Mouse (Mus musculus) lung, embryonic 16.5 days (tissue): ENCODE results near the gene Hibch. TPM values are rescaled to one million over a fixed set of nuclear protein-coding genes. Genes with fewer than 3 reads are reported as not detected.

Source experiments
- ATAC-seq: fragments of 200-750 bp; cut with Nextera tagmentation; 2 replicates; pipeline ENCODE4 v1.8.0; 2017; ENCODE audit warnings: low read depth, mild to moderate bottlenecking, moderate library complexity
- H3K27ac ChIP-seq: fragments of 300-500 bp; sonication (generic); 2 replicates; pipeline ENCODE4 v1.5.1; 2014; ENCODE audit warnings: mild to moderate bottlenecking, control low read depth, low read length
- H3K27me3 ChIP-seq: fragments of 300-500 bp; sonication (generic); 2 replicates; pipeline ENCODE4 v1.6.1; 2014; ENCODE audit warnings: low read depth, low read length, mixed read lengths; ENCODE audit not compliant: control insufficient read depth, insufficient read depth
- H3K36me3 ChIP-seq: fragments of 300-500 bp; sonication (generic); 2 replicates; pipeline ENCODE4 v1.6.1; 2014; ENCODE audit warnings: low read length; ENCODE audit not compliant: control insufficient read depth, insufficient read depth
- H3K4me1 ChIP-seq: fragments of 300-500 bp; sonication (generic); replicated peaks from 2 replicates; pipeline ENCODE4 v1.6.1; 2014; ENCODE audit warnings: low read length, mixed read lengths; ENCODE audit not compliant: control insufficient read depth, insufficient read depth
- H3K4me2 ChIP-seq: fragments of 300-500 bp; sonication (generic); 2 replicates; pipeline ENCODE4 v1.6.1; 2014; ENCODE audit warnings: low read depth, low read length, control low read depth
- H3K4me3 ChIP-seq: fragments of 300-500 bp; sonication (generic); 2 replicates; pipeline ENCODE4 v1.5.1; 2014; ENCODE audit warnings: mild to moderate bottlenecking, low read length, control low read depth
- H3K9ac ChIP-seq: fragments of 300-500 bp; sonication (generic); 2 replicates; pipeline ENCODE4 v1.6.1; 2014; ENCODE audit warnings: low read length, control low read depth
- H3K9me3 ChIP-seq: fragments of 300-500 bp; sonication (generic); 2 replicates; pipeline ENCODE4 v1.6.1; 2016; ENCODE audit warnings: low read length; ENCODE audit not compliant: control insufficient read depth
- WGBS: fragments of 180-500 bp; shearing (Covaris S2); extraction: QIAGEN DNeasy Blood & Tissue Kit; methylation state at CpG from one replicate; pipeline ENCODE4 v1.1.7; 2014; 5-methylcytosine and 5-hydroxymethylcytosine counted together
- polyA plus RNA-seq: library from polyadenylated mRNA; unstranded; fragments of >200 nt; fragmentation: Nextera tagmentation; extraction: Ambion mirVana; gene quantifications from 2 replicates; pipeline ENCODE4 v1.2.1, GENCODE M21; 2015

Gene Hibch
- polyA plus RNA-seq, 1 experiment from 2014 or later = 20.8 TPM

- no peak overlapping the region for H3K4me2 ChIP-seq
- no peaks in the 10 kb centered on the region for H3K4me1 ChIP-seq
- H3K27me3 ChIP-seq = no peaks in the 10 kb centered on the region
- ATAC-seq = no peak
- H3K9me3 ChIP-seq = no peaks in the 10 kb centered on the region
- H3K27ac ChIP-seq = no peak overlapping the region
- no peak overlapping the region for H3K9ac ChIP-seq
- H3K36me3 ChIP-seq = no peaks in the 10 kb centered on the region
- WGBS = 81% methylated on average over 2 of the region's 2 CpGs
- H3K4me3 ChIP-seq = no peak overlapping the region
Measured at GRCm38 (mm10) chr1:52963097-52963496, 118.4 kb downstream of the Hibch start.

- ATAC-seq = no peak
- Histone ChIP-seq H3K9me3 (no peaks in the 10 kb centered on the region), H3K27ac (no peak overlapping the region), H3K4me2 (no peak overlapping the region), H3K4me3 (no peak overlapping the region), H3K4me1 (no peaks in the 10 kb centered on the region), H3K36me3 (no peaks in the 10 kb centered on the region), H3K27me3 (no peaks in the 10 kb centered on the region), H3K9ac (no peak overlapping the region)
- WGBS = 71% methylated on average over 8 of the region's 8 CpGs
Measured at GRCm38 (mm10) chr1:52964581-52964980, 119.9 kb downstream of the Hibch start.

Other genes starting within 250 kb of the Hibch start
- gene Nemp2, start 214.2 kb upstream of the Hibch start, polyA plus RNA-seq = 8.6 and 9.1 TPM in 2 replicates
- 2.7 and 3.0 TPM in 2 replicates for gene Mfsd6, start 117.5 kb upstream of the Hibch start, polyA plus RNA-seq
- gene Inpp1, start 27.2 kb upstream of the Hibch start, polyA plus RNA-seq = 12.8 and 14.8 TPM in 2 replicates
- 2.5 and 2.7 TPM in 2 replicates for gene 1700019D03Rik, start 175.2 kb downstream of the Hibch start, polyA plus RNA-seq
- gene Mstn, start 216.7 kb downstream of the Hibch start, polyA plus RNA-seq = 0.18 and 0.23 TPM in 2 replicates